Mouse (Mus musculus): ENCODE results near the gene Gm597.

Gm597 gene

GRCm38 (mm10) chr1:28780152-28780551, at the start of gene Gm597:
Gene Gm597, minus strand, starts transcription at chr1:28780252.
- no peak for DNase-seq (ENCODE audit: extremely low spot score, low read depth, low spot score)

GRCm38 (mm10) chr1:28807689-28808088, 27.6 kb upstream of the Gm597 start:
- DNase-seq (ENCODE audit: extremely low spot score, low read depth, low spot score) = no peak

- no peak for DNase-seq (ENCODE audit: extremely low spot score, low read depth, low spot score)
These were observed 26.6 kb upstream of the Gm597 start for GRCm38 (mm10) chr1:28806618-28807017.

- no peak for DNase-seq (ENCODE audit: extremely low spot score, low read depth, low spot score)
These were observed 20.8 kb upstream of the Gm597 start for GRCm38 (mm10) chr1:28800881-28801280.
